Mouse (Mus musculus): ENCODE results near the gene Zc3h7b. TPM values are rescaled to one million over a fixed set of nuclear protein-coding genes. Genes with fewer than 3 reads are reported as not detected.

Gene Zc3h7b
- polyA plus RNA-seq, 1 experiment from 2014 or later: 37.9 TPM

- Histone ChIP-seq H3K36me3 (no peaks in the 10 kb centered on the region), H3K4me3 (no peak overlapping the region), H3K4me1 (replicated peaks) (peaks cover 38% of the 10 kb centered on the region), H3K27ac (0 out of 2 replicates have a peak overlapping the region, but pooled peaks have one; percentile 12), H3K27me3 (ENCODE audit: insufficient read depth, poor library complexity, severe bottlenecking) (peaks cover 29% of the 10 kb centered on the region), H3K9me3 (no peaks in the 10 kb centered on the region)
- WGBS: 75% methylated on average over 4 of the region's 4 CpGs
- no peak for DNase-seq (ENCODE audit: low spot score)
Measured at GRCm38 (mm10) chr15:81833481-81833880, 88.6 kb downstream of the Zc3h7b start.

DNA sequence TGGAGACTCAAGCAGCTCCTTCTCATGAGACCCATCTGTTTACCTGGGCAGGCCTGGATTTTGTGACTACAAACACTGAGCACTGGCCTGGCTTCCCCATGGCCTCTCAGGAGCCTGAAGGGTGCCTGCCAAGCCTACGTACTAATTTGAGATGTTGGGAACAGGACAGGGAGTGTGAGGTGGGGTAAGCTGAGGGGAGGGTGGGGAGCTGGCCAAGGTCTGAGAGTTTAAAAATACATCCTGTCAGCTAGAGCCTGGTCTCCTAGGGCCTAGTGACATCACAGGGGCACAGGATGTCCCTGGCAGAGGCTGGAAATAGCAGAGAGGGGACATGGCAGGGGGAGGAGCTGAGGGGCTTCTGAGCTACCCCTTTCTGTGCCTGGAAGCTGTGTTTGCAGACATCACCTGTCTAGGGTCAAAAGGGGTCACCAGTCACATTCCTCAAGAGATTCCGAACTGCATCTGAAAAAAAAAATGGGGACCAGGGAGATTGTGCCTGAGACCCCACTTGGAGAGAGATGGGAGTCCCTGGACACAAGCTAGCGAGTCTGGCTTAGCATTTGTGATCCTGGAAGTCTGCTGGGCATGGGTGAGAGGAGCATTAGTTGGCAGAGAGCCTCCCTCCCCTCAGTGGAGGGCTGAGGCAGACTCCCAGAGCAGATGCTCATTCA lies 89.4 kb downstream of the Zc3h7b start:
- H3K36me3 ChIP-seq: no peaks in the 10 kb centered on the region
- 59% methylated on average over 3 of the region's 3 CpGs for WGBS
- no peak overlapping the region for H3K4me3 ChIP-seq
- H3K9me3 ChIP-seq: no peaks in the 10 kb centered on the region
- peaks cover 38% of the 10 kb centered on the region for H3K4me1 ChIP-seq (replicated peaks)
- H3K27me3 ChIP-seq (ENCODE audit: insufficient read depth, poor library complexity, severe bottlenecking): peaks cover 29% of the 10 kb centered on the region
- no peak for DNase-seq (ENCODE audit: low spot score)
- H3K27ac ChIP-seq: no peak overlapping the region

- H3K4me1 ChIP-seq (replicated peaks): peaks cover 43% of the 10 kb centered on the region
- H3K9me3 ChIP-seq: no peaks in the 10 kb centered on the region
- DNase-seq (ENCODE audit: low spot score): no peak
- H3K4me3 ChIP-seq: 0 out of 2 replicates have a peak overlapping the region, but pooled peaks have one; percentile 46
- H3K27me3 ChIP-seq (ENCODE audit: insufficient read depth, poor library complexity, severe bottlenecking): peaks cover 32% of the 10 kb centered on the region
- no peak overlapping the region for H3K27ac ChIP-seq
- H3K36me3 ChIP-seq: no peaks in the 10 kb centered on the region
- 74% methylated on average over 10 of the region's 10 CpGs for WGBS
Measured at GRCm38 (mm10) chr15:81835007-81835880, 90.4 kb downstream of the Zc3h7b start.

DNA sequence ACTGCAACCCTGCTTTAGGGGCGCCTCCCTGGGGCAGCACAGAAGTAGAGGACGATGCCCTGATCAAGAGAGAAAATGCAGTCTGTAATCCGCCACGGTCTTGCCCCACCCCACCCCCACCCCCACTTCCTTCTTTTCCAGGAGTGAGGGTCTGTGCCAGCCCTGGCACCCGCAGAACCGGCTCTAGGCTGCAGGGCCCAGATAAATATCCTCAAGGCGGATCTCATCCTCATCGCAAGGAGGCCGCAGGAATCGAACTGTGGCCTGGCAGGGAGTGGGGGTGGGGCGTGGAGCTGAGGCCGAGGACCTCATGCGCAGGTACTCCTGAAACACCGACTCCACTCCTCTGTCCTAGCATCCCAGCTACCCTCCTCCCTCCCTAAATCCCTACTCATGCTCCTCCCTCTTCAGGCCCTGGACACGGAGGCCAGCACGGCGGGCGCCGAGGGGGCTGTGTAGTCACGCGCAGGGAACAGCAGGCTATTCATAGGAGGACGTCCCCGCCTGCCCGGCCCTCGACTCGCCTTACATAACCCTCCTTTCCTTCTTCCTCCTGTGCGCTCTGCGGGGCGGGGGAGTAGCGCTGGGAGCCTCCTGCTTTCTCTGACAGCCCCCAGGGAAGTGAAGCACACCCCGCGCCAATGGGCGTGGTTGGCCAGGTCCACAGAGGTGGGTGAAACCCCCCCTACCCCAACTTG lies 91.4 kb downstream of the Zc3h7b start:
- Histone ChIP-seq H3K27ac (peak overlapping the region; percentile 79), H3K4me1 (replicated peaks) (peaks cover 38% of the 10 kb centered on the region), H3K27me3 (ENCODE audit: insufficient read depth, poor library complexity, severe bottlenecking) (peaks cover 32% of the 10 kb centered on the region), H3K36me3 (no peaks in the 10 kb centered on the region), H3K4me3 (peak overlapping the region; percentile 46), H3K9me3 (no peaks in the 10 kb centered on the region)
- peak; percentile 77 for DNase-seq (ENCODE audit: low spot score)
- WGBS: 2% methylated on average over 33 of the region's 33 CpGs

- Histone ChIP-seq H3K4me1 (replicated peaks) (peaks cover 34% of the 10 kb centered on the region), H3K4me3 (no peak overlapping the region), H3K27me3 (ENCODE audit: insufficient read depth, poor library complexity, severe bottlenecking) (peaks cover 32% of the 10 kb centered on the region), H3K9me3 (no peaks in the 10 kb centered on the region), H3K27ac (no peak overlapping the region), H3K36me3 (no peaks in the 10 kb centered on the region)
- WGBS: 67% methylated on average over 7 of the region's 7 CpGs
- DNase-seq (ENCODE audit: low spot score): no peak
Measured at GRCm38 (mm10) chr15:81836966-81837920, 92.4 kb downstream of the Zc3h7b start.

DNA sequence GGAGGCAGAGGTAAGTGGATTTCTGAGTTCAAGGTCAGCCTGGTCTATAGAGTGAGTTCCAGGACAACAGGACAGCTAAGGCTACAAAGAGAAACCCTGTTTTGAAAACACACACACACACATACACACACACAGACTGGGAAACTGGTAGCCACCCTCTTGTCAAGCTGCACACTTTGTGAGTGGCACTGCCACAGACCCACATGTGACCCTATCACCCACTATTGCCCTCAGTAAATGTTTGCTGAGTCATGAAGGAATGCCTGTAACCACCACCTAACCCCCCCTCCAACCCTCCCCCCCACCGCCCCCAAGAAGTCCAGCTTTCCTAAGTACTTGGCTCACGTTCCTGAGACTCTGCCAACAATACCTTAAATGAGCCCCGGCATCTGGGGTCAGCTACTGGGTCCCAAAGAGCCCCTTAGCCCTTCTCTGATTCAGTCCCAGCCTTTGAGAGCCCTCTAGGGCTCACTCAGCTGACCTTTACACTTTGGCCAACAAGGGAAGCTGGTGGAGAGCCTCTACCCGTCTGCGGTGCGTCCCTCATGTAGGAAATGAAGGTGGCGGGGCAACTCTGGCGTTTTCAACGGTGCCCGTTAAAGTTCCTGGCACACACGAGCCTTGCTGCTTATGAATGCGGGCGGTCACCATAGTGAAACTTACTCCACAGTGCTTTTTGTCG lies 93.8 kb downstream of the Zc3h7b start:
- H3K9me3 ChIP-seq: no peaks in the 10 kb centered on the region

DNA sequence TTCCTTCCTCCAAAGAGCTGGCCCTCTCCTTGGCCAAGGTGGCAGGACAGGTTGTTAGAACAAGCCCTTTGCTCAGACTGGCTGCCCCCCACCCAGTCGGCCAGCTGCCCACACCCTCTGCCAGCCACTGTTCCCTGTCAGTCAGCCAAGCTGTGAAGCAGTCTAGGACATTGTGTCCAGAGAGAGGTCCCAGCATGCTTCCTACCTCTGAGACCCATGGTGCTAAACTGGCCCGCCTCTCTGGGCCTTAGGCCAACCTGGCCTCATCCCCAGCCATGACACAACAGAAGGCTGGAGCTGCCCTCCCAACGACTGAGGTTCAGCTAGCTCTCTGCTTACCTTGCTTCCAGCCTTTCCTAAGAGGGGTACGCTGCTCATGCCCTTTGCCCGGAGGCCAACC lies 94.8 kb downstream of the Zc3h7b start:
- H3K27ac ChIP-seq: no peak overlapping the region
- H3K36me3 ChIP-seq: no peaks in the 10 kb centered on the region
- H3K4me3 ChIP-seq: no peak overlapping the region
- no peaks in the 10 kb centered on the region for H3K9me3 ChIP-seq
- WGBS: 75% methylated on average over 5 of the region's 5 CpGs
- no peak for DNase-seq (ENCODE audit: low spot score)
- H3K4me1 ChIP-seq (replicated peaks): peaks cover 28% of the 10 kb centered on the region
- peaks cover 27% of the 10 kb centered on the region for H3K27me3 ChIP-seq (ENCODE audit: insufficient read depth, poor library complexity, severe bottlenecking)

More for the DNA sequence above, 93.8 kb downstream of the Zc3h7b start:
- H3K36me3 ChIP-seq: no peaks in the 10 kb centered on the region
- peaks cover 34% of the 10 kb centered on the region for H3K4me1 ChIP-seq (replicated peaks)
- DNase-seq (ENCODE audit: low spot score): no peak
- no peak overlapping the region for H3K27ac ChIP-seq
- no peak overlapping the region for H3K4me3 ChIP-seq
- 78% methylated on average over 14 of the region's 14 CpGs for WGBS
- peaks cover 32% of the 10 kb centered on the region for H3K27me3 ChIP-seq (ENCODE audit: insufficient read depth, poor library complexity, severe bottlenecking)

DNA sequence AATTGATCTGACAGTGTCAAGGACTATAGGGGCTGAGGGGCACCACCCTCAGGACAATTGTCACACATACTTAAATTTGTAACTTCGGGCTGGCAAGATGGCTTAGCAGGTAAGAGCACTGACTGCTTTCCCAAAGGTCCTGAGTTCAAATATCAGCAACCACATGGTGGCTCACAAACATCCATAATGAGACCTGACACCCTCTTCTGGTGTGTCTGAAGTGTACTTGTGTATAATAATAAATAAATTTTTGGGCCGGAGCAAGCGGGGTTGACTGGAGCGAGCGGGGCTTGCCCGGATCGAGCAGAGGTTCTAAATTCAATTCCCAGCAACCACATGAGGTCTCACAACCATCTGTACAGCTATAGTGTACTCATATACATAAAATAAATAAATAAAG lies 95.4 kb downstream of the Zc3h7b start:
- H3K36me3 ChIP-seq: no peaks in the 10 kb centered on the region
- no peak for DNase-seq (ENCODE audit: low spot score)
- no peak overlapping the region for H3K4me3 ChIP-seq
- no peaks in the 10 kb centered on the region for H3K9me3 ChIP-seq
- H3K27ac ChIP-seq: no peak overlapping the region
- 94% methylated on average over 7 of the region's 7 CpGs for WGBS
- H3K27me3 ChIP-seq (ENCODE audit: insufficient read depth, poor library complexity, severe bottlenecking): peaks cover 20% of the 10 kb centered on the region
- H3K4me1 ChIP-seq (replicated peaks): peaks cover 22% of the 10 kb centered on the region

DNA sequence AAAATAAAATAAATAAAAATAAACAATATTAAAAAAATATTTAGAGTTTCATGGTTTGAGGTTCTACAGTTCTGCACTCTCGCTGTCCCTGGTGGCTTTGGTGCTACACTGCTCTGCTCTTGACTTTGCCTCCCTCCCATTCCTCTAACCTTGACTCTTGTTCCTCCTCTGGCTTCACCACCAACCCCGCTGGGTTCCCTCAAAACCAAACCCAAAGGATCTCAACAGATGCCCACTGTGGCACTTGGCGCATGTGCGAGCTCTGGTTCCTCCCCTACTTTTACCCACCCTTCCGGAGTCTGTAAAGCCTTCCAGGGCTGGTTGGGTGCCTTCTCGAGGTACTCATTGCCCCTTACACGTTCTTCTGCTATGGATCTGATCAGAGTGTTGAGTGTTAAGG lies 97.4 kb downstream of the Zc3h7b start:
- H3K9me3 ChIP-seq: no peaks in the 10 kb centered on the region
- H3K27me3 ChIP-seq (ENCODE audit: insufficient read depth, poor library complexity, severe bottlenecking): peaks cover 5% of the 10 kb centered on the region; the same call in 1 of the 2 replicates
- no peak for DNase-seq (ENCODE audit: low spot score)
- no peak overlapping the region for H3K4me3 ChIP-seq
- H3K4me1 ChIP-seq (replicated peaks): peaks cover 12% of the 10 kb centered on the region
- H3K36me3 ChIP-seq: peaks cover 8% of the 10 kb centered on the region; the same call in 1 of the 2 replicates
- 84% methylated on average over 7 of the region's 7 CpGs for WGBS
- no peak overlapping the region for H3K27ac ChIP-seq

DNA sequence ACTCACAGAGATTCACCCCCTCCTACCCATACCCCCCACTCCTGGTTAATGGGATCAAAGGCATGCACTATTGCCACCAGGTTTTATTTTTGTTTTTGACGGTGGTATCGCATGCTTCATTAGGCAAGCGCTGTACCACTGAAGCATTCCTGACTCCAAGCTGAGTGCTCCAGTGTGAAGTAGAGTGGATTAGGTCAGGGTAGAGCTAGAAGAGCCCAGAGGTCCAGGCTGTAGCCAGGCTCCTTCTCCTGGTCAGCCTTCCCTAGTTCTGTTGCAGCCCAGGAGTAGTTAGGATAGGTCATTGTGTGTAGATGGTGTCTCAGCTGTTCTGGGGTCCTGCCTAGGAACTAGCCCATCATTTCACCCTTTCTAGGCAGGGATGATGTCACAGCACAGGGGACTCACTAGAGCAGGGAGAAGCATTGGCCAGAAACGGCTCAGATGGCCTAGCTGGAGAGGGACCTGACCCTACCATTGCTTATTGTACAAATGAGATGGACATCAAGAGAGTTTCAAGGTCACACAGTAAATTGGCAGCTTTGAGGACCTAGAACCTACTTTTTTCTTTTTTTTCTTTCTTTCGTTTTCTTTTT lies 100.3 kb downstream of the Zc3h7b start:
- no peak for DNase-seq (ENCODE audit: low spot score)
- H3K36me3 ChIP-seq: peaks cover 29% of the 10 kb centered on the region
- H3K4me1 ChIP-seq (replicated peaks): peaks cover 7% of the 10 kb centered on the region
- no peaks in the 10 kb centered on the region for H3K27me3 ChIP-seq (ENCODE audit: insufficient read depth, poor library complexity, severe bottlenecking)
- 73% methylated on average over 5 of the region's 5 CpGs for WGBS
- no peaks in the 10 kb centered on the region for H3K9me3 ChIP-seq
- H3K4me3 ChIP-seq: no peak overlapping the region
- H3K27ac ChIP-seq: no peak overlapping the region

GRCm38 (mm10) chr15:81845724-81846123 lies 100.9 kb downstream of the Zc3h7b start:
- Histone ChIP-seq H3K9me3 (no peaks in the 10 kb centered on the region), H3K4me3 (no peak overlapping the region), H3K27ac (no peak overlapping the region), H3K27me3 (ENCODE audit: insufficient read depth, poor library complexity, severe bottlenecking) (no peaks in the 10 kb centered on the region), H3K36me3 (peaks cover 35% of the 10 kb centered on the region), H3K4me1 (replicated peaks) (peaks cover 7% of the 10 kb centered on the region)
- WGBS: 42% methylated on average over 4 of the region's 4 CpGs
- no peak for DNase-seq (ENCODE audit: low spot score)
